7 mouse cellular contexts compared by ENCODE assay signal in the genomic region with DNA sequence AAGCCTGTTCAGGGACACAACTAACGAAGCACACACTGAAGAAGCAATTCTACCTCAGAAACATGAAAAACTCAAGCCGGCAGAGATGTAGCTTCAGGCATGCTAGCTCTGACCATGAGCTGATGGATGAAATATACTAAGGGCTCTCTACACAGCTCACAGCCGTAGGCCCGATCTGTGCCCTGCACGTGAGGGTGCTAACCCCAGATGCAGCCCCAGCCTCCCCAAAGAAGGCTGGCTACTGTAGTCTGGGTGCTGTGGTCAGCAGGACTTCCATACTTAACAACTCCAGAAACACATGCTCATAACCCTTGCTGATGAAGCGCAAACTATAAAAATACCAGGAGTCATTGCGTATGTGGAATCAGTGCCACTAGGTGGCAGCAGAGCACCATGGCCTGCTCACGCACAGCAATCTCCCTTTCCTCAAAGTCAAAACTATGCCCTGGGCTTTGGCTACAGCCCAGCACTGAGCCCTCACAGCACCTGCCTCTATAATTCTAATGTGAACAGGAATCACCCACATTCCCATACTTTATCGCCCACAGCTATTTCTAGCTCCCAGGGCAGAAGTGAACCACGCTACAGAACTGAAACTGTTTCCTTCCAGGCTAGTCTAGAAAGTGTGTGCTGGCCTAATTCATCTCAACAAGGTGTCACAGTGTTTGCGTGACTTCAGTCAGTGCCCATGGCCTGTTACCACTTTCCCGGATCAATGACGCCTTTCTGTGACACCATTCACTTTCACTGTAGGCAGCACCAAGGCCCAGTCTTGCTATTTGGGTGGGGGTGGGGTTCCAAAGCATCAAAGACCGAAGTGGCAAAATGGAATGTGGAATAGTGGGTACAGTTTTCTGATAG.
A peak's percentile ranks its signal among the peaks of the same experiment; 100 is the strongest.
DNase-seq lines count a peak whose midpoint lies in the region; ATAC-seq lines count a peak whose summit lies in the region.

No protein-coding gene starts in this region.

- no peaks in the 10 kb centered on the region for H3K9me3 ChIP-seq in intestine, embryonic 16.5 days (ENCODE audit: control insufficient read depth, low read length)
- no peaks in the 10 kb centered on the region for H3K9me3 ChIP-seq in midbrain, embryonic 15.5 days

- peak; percentile 59 for ATAC-seq in intestine, embryonic 16.5 days
- peak; percentile 79 for ATAC-seq in midbrain, embryonic 15.5 days (replicated peaks)

- no peak overlapping the region for H3K27ac ChIP-seq in intestine, embryonic 16.5 days (ENCODE audit: low read length)
- H3K27ac ChIP-seq in midbrain, embryonic 15.5 days = no peak overlapping the region

- no peak overlapping the region for H3K4me2 ChIP-seq in intestine, embryonic 16.5 days (ENCODE audit: low read depth, low read length)
- H3K4me2 ChIP-seq in midbrain, embryonic 15.5 days = no peak overlapping the region

- DNase-seq in adrenal gland, adult 2 months = peak; percentile 81
- peak; percentile 87 for DNase-seq in embryo, embryonic 10.5 days (ENCODE audit: low spot score)
- peak; percentile 65 to 68 for DNase-seq in gastrocnemius, postnatal 36 days
- peak; percentile 89 to 90 for DNase-seq in left cerebral cortex, postnatal 25 days (ENCODE audit: low spot score in 2 of 2)
- peak; percentile 42 to 74 for DNase-seq in spleen, adult 18-20 months

- no peak overlapping the region for H3K4me3 ChIP-seq in intestine, embryonic 16.5 days (ENCODE audit: low read length)
- no peak overlapping the region for H3K4me3 ChIP-seq in midbrain, embryonic 15.5 days

- WGBS in intestine, embryonic 16.5 days = 59% methylated on average over 14 of the region's 14 CpGs
- 61% methylated on average over 14 of the region's 14 CpGs for WGBS in midbrain, embryonic 15.5 days

- no peaks in the 10 kb centered on the region for H3K27me3 ChIP-seq in intestine, embryonic 16.5 days (replicated peaks; ENCODE audit: control insufficient read depth, insufficient read depth, low read length)
- no peaks in the 10 kb centered on the region for H3K27me3 ChIP-seq in midbrain, embryonic 15.5 days (replicated peaks)

- no peaks in the 10 kb centered on the region for H3K4me1 ChIP-seq in intestine, embryonic 16.5 days (ENCODE audit: control insufficient read depth, insufficient read depth, low read length)
- H3K4me1 ChIP-seq in midbrain, embryonic 15.5 days = peaks cover 2% of the 10 kb centered on the region; the same call in 1 of the 2 replicates

- no peaks in the 10 kb centered on the region for H3K36me3 ChIP-seq in intestine, embryonic 16.5 days (ENCODE audit: control insufficient read depth, insufficient read depth, low read length)
- no peaks in the 10 kb centered on the region for H3K36me3 ChIP-seq in midbrain, embryonic 15.5 days (replicated peaks)

- no peak overlapping the region for H3K9ac ChIP-seq in intestine, embryonic 16.5 days (ENCODE audit: low read depth, low read length)
- H3K9ac ChIP-seq in midbrain, embryonic 15.5 days = no peak overlapping the region

- intact Hi-C loops in gastrocnemius, postnatal 36 days (cut with DNase I) = loop anchor here (1.0 to 5.0 kb wide), 2 partner anchors 187 to 237 kb away; no protein-coding TSS in a partner anchor
- intact Hi-C loops in left cerebral cortex, postnatal 25 days (cut with DNase I) = loop anchor here (1.0 to 5.0 kb wide), 3 partner anchors 186 to 422 kb away; a partner anchor contains a TSS
